Mouse (Mus musculus) megakaryocyte, embryonic 14.5 days (primary cell): ENCODE data around the gene Slc2a4. TPM values are rescaled to one million over a fixed set of nuclear protein-coding genes. Genes with fewer than 3 reads are reported as not detected.
"Not testable (repeated sequence)": the region's sequence is repeated elsewhere in the genome, so short reads cannot be mapped to it uniquely, and the experiment has no call there.

ENCODE experiments used
- H3K27me3 ChIP-seq: replicated peaks from 2 replicates; pipeline ENCODE3; 2012; ENCODE audit warnings: inconsistent platforms
- H3K36me3 ChIP-seq: replicated peaks from 2 replicates; pipeline ENCODE3; 2012; ENCODE audit warnings: low read length, inconsistent platforms, mixed read lengths
- H3K4me1 ChIP-seq: 2 replicates; pipeline ENCODE4 v1.6.1; 2012; ENCODE audit warnings: inconsistent platforms
- H3K4me3 ChIP-seq: replicated peaks from 2 replicates; pipeline ENCODE3; 2012; ENCODE audit warnings: moderate library complexity, mild to moderate bottlenecking, inconsistent platforms
- H3K9me3 ChIP-seq: 2 replicates; pipeline ENCODE4 v1.6.1; 2012; ENCODE audit warnings: inconsistent platforms
- FLI1 ChIP-seq: IDR thresholded peaks from 2 replicates; pipeline ENCODE4 v1.6.1; 2012; ENCODE audit warnings: low read length, inconsistent platforms, mixed read lengths
- GATA1 ChIP-seq: IDR thresholded peaks from 3 replicates; pipeline ENCODE4 v1.6.1; 2012; ENCODE audit warnings: mixed read lengths, low read length, inconsistent platforms, borderline replicate concordance
- polyA plus RNA-seq: library from polyadenylated mRNA; stranded (reverse); fragments of >175 nt; gene quantifications from 2 replicates; pipeline ENCODE4 v1.2.3, GENCODE M21; 2012; ENCODE audit warnings: low replicate concordance; ENCODE audit not compliant: insufficient read depth

The Slc2a4 gene
- polyA plus RNA-seq, 1 experiment = not detected

DNA sequence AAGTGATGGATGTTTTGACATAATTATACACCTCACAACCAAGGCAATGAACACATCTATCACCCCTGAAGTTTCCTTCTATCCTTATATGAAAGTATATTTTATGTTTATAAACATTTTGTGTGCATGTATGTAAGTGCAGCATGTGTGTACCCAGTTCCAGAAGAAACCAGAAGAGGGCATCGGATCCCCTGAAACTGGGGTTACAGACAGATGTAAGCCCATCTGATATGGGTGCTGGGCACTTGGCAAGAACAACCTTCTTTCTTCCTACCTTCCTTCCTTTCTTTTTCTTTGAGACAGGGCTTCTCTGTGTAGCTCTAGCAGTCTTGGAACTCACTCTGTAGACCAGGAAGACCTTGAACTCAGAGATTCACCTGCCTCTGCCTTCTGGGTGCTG lies 8.2 kb upstream of the Slc2a4 start:
- Histone ChIP-seq H3K4me3 (no peak overlapping the region), H3K27me3 (peaks cover 47% of the 10 kb centered on the region), H3K4me1 (peaks cover 17% of the 10 kb centered on the region), H3K9me3 (no peaks in the 10 kb centered on the region), H3K36me3 (no peaks in the 10 kb centered on the region)
- TF ChIP-seq GATA1 (no peak), FLI1 (no peak)

DNA sequence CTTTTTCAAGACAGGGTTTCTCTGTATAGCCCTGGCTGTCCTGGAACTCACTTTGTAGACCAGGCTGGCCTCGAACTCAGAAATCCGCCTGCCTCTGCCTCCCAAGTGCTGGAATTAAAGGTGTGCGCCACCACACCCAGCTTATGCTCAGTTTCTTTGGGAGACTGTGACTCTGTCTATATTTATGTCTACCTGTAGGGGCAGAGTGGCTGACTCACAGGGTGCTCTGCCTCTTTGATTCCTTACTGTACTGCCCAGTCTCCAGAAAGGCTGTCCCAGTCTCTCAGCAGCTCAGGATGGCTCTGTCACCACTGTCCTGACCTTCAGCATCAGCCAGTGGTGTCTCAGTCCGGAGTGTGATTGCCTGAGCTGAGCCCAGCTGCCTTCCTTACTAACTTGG lies 7.6 kb upstream of the Slc2a4 start:
- H3K9me3 ChIP-seq, H3K4me3 ChIP-seq, H3K36me3 ChIP-seq: not testable (repeated sequence)
- Histone ChIP-seq H3K4me1 (peaks cover 16% of the 10 kb centered on the region), H3K27me3 (peaks cover 47% of the 10 kb centered on the region)

DNA sequence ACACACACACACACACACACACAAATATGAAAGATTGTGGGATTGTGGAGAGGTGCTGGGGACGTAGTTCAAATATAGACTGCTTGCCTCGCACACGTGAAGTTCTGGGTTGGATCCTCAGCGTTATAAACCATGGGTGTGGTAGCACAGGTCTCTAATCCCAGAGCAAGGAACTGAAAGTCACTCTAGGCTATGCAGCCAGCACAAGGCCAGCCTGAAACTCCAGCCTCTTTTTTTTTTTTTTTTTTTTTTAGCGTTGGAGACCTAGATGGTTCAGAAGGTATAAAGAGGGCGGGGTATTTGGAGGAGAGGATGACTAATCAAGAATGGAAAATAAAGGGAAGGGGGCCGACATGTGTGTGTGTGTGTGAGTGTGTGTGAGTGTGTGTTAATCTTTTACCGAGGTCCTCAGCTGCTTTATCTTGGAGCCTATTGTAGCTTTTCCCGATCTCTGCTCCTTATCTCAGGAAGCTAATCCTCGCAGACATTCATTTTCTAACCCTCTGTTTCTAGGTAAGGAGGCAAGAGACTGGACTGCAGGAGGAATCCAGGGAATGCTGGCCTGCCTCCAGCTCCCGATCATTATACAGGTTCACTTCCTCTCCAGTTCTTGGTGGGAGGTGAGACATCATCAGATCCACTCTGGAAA lies 5.4 kb upstream of the Slc2a4 start:
- H3K4me3 ChIP-seq = no peak overlapping the region
- TF ChIP-seq GATA1 (no peak), FLI1 (no peak)
- H3K9me3 ChIP-seq = no peaks in the 10 kb centered on the region
- no peaks in the 10 kb centered on the region for H3K36me3 ChIP-seq
- H3K4me1 ChIP-seq = peaks cover 23% of the 10 kb centered on the region
- peaks cover 49% of the 10 kb centered on the region for H3K27me3 ChIP-seq

DNA sequence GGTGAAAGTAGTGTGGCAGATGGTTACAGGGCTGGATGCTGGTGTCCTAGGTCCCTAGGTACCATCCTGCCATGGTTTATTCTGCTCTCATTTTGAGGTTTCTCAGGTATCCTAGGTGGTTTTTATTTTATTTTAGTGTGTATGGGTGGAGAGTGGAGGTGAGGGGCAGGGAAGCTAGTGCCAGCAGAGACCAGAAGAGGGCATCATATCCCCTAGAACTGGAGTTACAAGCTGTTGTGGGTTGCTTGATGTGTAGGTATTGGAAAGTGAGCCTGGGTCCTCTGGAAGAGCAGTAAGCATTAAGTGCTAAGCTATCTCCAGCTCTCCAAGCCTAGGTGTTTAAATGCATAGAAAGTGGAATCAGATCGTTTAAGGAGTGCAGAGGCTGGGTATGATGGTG lies 4.3 kb upstream of the Slc2a4 start:
- Histone ChIP-seq H3K27me3 (peaks cover 60% of the 10 kb centered on the region), H3K9me3 (no peaks in the 10 kb centered on the region), H3K4me3 (no peak overlapping the region), H3K36me3 (no peaks in the 10 kb centered on the region), H3K4me1 (peaks cover 34% of the 10 kb centered on the region)
- TF ChIP-seq GATA1 (no peak), FLI1 (no peak)

DNA sequence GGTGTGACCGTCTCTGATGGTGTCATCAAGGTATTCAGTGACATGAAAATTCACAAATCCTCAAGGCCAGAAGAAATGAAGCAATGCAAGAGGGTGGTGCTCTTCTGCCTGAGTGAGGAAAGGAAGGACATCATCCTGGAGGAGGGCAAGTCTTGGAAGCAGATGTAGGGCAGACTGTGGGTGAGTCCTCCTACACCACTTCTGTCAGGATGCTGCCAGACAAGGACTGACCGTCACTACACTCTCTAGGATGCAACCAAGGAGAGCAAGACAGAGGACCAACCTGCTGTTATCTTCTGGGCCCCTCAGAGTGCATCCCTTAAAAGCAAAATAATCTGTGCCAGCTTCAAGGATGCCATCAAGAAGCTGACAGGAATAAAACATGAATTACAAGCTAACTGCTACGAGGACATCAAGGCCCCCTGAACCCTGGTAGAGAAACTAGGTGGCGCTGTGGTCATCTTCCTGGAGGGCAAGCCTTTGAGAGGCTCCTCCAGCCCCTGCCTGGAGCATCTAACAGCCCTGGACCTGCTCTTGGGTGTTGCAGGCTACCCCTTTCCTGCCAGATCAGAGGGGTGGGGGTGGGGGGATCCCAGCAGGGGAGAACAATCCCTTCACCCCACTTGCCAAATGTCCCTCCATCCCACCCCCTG lies 2.9 kb upstream of the Slc2a4 start:
- no peaks in the 10 kb centered on the region for H3K9me3 ChIP-seq
- H3K36me3 ChIP-seq = no peaks in the 10 kb centered on the region
- H3K27me3 ChIP-seq = peaks cover 69% of the 10 kb centered on the region
- TF ChIP-seq GATA1 = no peak
- TF ChIP-seq FLI1 = no peak
- H3K4me3 ChIP-seq = no peak overlapping the region
- H3K4me1 ChIP-seq = peaks cover 34% of the 10 kb centered on the region

DNA sequence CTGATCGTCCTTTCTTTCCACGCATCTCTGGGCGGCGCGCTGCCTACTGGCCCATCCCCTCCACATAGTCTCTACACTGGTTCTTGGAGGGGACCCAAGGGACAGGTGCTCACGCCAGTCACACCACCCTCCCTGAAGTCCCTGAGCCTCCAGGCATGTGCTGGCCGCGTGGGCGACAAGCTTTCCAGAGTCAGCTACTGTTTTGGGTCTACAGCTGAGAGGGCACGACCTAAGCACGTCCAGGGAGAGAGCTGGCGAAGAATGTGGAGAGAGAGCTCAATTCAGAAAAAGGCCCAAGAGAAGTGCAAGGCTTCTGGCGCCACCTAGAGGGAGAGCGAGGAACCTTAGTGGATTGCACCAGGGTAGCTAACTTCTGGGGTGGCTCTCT lies 769 bp upstream of the Slc2a4 start:
- Histone ChIP-seq H3K36me3 (no peaks in the 10 kb centered on the region), H3K4me3 (peak overlapping the region; percentile 90), H3K9me3 (no peaks in the 10 kb centered on the region), H3K27me3 (peaks cover 81% of the 10 kb centered on the region), H3K4me1 (peaks cover 34% of the 10 kb centered on the region)
- TF ChIP-seq FLI1 = no peak
- TF ChIP-seq GATA1 = no peak

DNA sequence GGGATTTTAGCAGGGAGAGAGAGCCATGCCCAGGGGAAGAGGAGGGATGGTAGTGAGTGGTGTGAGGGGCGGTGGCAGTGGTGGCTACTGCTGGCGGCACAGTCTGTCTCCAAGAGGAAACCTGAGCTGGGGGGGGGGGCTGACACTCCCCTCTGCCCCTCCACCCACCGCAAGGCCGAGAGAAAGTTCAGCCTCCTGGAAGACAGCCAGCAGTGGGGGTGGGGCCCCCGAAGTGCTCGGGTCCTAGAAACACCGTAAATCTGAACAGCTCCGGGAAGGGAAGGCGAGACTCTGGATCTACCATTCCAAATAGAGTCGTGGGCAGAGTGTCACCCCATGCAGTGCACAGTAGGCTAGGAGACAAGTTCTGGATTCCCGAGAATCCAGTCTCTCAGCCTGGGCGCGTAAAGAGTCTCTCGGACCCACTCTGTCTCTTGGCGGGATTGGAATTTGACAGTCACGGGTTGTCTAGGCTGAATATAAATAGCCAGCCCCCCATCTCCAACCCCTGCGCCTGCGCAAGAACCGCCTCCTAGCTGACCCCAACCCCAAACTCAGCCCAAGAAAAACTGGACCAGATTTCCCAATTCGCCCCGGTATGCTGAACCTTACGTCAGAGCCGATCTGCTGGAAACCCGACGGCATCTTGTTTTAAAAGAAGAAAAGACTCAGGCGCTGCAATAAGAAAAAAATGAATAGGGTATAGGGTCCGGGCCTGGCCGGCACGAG lies 487 bp downstream of the Slc2a4 start:
- no peaks in the 10 kb centered on the region for H3K36me3 ChIP-seq
- peaks cover 29% of the 10 kb centered on the region for H3K4me1 ChIP-seq
- H3K9me3 ChIP-seq = no peaks in the 10 kb centered on the region
- TF ChIP-seq FLI1 (no peak), GATA1 (no peak)
- peak overlapping the region; percentile 90 for H3K4me3 ChIP-seq
- peaks cover 82% of the 10 kb centered on the region for H3K27me3 ChIP-seq

DNA sequence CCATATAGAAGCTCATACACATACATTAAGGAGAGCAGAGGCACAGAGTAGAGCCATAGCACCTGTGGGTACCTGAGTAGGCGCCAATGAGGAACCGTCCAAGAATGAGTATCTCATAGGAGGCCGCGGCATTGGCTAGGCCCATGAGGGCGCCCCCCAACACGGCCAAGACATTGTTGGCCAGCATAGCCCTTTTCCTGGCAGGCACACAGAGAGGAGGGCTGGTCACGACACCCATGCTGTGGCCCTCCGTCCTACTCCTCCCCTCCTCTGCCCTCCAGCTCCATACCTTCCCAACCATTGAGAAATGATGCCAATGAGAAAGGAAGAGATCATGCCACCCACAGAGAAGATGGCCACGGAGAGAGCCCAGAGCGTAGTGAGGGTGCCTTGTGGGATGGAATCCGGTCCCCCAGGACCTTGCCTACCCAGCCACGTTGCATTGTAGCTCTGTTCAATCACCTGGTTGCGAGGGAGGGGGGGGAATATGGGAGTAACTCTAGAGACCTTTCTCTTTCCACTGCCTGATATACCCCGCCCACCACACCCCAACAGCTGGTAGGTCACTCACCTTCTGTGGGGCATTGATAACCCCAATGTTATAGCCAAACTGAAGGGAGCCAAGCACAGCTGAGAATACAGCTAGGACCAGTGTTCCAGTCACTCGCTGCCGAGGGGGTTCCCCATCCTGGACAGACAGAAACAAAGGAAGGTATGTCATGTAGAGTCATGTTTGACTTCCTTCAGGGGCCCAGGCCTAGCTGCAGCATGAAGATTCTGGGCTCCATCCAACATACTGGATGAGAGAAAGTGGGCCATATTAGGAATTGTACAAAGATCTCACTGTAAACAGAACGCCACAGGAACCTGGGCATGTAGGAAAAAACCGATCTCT lies 1.7 kb downstream of the Slc2a4 start:
- Histone ChIP-seq H3K27me3 (peaks cover 86% of the 10 kb centered on the region), H3K36me3 (no peaks in the 10 kb centered on the region), H3K4me1 (peaks cover 24% of the 10 kb centered on the region), H3K4me3 (no peak overlapping the region), H3K9me3 (no peaks in the 10 kb centered on the region)
- TF ChIP-seq FLI1 (no peak), GATA1 (no peak)

DNA sequence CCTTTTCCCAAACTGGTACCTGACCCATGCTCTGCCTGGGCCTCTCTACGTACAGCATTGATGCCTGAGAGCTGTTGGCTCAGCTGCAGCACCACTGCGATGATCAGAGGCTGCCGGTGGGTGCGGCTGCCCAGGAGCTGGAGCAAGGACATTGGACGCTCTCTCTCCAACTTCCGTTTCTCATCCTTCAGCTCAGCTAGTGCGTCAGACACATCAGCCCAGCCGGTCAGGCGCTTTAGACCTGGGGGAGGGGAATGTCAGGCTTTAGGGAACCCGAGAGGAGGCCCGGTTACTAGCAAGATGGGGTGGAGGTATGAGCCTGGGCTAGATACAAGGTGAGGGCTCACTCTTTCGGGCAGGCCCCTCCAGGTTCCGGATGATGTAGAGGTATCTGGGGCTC lies 2.8 kb downstream of the Slc2a4 start:
- Histone ChIP-seq H3K36me3 (no peaks in the 10 kb centered on the region), H3K4me1 (peaks cover 19% of the 10 kb centered on the region), H3K4me3 (no peak overlapping the region), H3K9me3 (no peaks in the 10 kb centered on the region), H3K27me3 (peaks cover 87% of the 10 kb centered on the region)
- TF ChIP-seq GATA1 (no peak), FLI1 (no peak)
